Mouse (Mus musculus): ENCODE data around the gene Siah3. TPM values are rescaled to one million over a fixed set of nuclear protein-coding genes. Genes with fewer than 3 reads are reported as not detected.

The Siah3 gene
- polyA plus RNA-seq, 1 experiment: 0.16 TPM

GRCm38 (mm10) chr14:75454716-75455115, 1.1 kb upstream of the Siah3 start:
- Histone ChIP-seq H3K36me3 (ENCODE audit: control insufficient read depth, insufficient read depth, low read length) (no peaks in the 10 kb centered on the region), H3K4me1 (ENCODE audit: control insufficient read depth, insufficient read depth, insufficient read length) (no peaks in the 10 kb centered on the region), H3K27ac (ENCODE audit: insufficient read depth, low read length) (no peak overlapping the region), H3K27me3 (ENCODE audit: control insufficient read depth, insufficient read depth, low read length) (peaks cover 2% of the 10 kb centered on the region; the same call in 1 of the 2 replicates), H3K4me3 (ENCODE audit: extremely low read depth, insufficient read depth, insufficient read length) (no peak overlapping the region)
- TF ChIP-seq CTCF (IDR thresholded peaks at IDR 0.05; ENCODE audit: extremely low read depth, insufficient read depth, insufficient read length, insufficient replicate concordance) (no peak), POLR2A (IDR thresholded peaks at IDR 0.05; ENCODE audit: low read depth, low read length) (no peak)
- no peak for DNase-seq (ENCODE audit: low read depth in 1 of 2, low spot score in 2 of 2)
- WGBS: 24% methylated on average over 4 of the region's 4 CpGs

- H3K27ac ChIP-seq (ENCODE audit: insufficient read depth, low read length): no peak overlapping the region
- DNase-seq (ENCODE audit: low read depth in 1 of 2, low spot score in 2 of 2): no peak
- peaks cover 2% of the 10 kb centered on the region; the same call in 1 of the 2 replicates for H3K27me3 ChIP-seq (ENCODE audit: control insufficient read depth, insufficient read depth, low read length)
- no peak overlapping the region for H3K4me3 ChIP-seq (ENCODE audit: extremely low read depth, insufficient read depth, insufficient read length)
- WGBS: 42% methylated on average over 3 of the region's 3 CpGs
- no peaks in the 10 kb centered on the region for H3K36me3 ChIP-seq (ENCODE audit: control insufficient read depth, insufficient read depth, low read length)
- TF ChIP-seq CTCF (IDR thresholded peaks at IDR 0.05; ENCODE audit: extremely low read depth, insufficient read depth, insufficient read length, insufficient replicate concordance) (no peak), POLR2A (IDR thresholded peaks at IDR 0.05; ENCODE audit: low read depth, low read length) (no peak)
- no peaks in the 10 kb centered on the region for H3K4me1 ChIP-seq (ENCODE audit: control insufficient read depth, insufficient read depth, insufficient read length)
Observed at GRCm38 (mm10) chr14:75455361-75455742, 430 bp upstream of the Siah3 start.

- DNase-seq (ENCODE audit: low read depth in 1 of 2, low spot score in 2 of 2): peak in 1 of 2 experiments; percentile 31
- H3K27me3 ChIP-seq (ENCODE audit: control insufficient read depth, insufficient read depth, low read length): peaks cover 2% of the 10 kb centered on the region; the same call in 1 of the 2 replicates
- H3K4me3 ChIP-seq (ENCODE audit: extremely low read depth, insufficient read depth, insufficient read length): peak overlapping the region; percentile 31; the same call in 1 of the 2 replicates
- WGBS: 8% methylated on average over 13 of the region's 13 CpGs
- no peak for TF ChIP-seq POLR2A (IDR thresholded peaks at IDR 0.05; ENCODE audit: low read depth, low read length)
- peak; percentile 17; the same call in 1 of the 2 replicates for TF ChIP-seq CTCF (IDR thresholded peaks at IDR 0.05; ENCODE audit: extremely low read depth, insufficient read depth, insufficient read length, insufficient replicate concordance)
- H3K4me1 ChIP-seq (ENCODE audit: control insufficient read depth, insufficient read depth, insufficient read length): no peaks in the 10 kb centered on the region
- H3K36me3 ChIP-seq (ENCODE audit: control insufficient read depth, insufficient read depth, low read length): no peaks in the 10 kb centered on the region
- H3K27ac ChIP-seq (ENCODE audit: insufficient read depth, low read length): no peak overlapping the region
Observed at GRCm38 (mm10) chr14:75456489-75457220, 873 bp downstream of the Siah3 start.

- H3K4me1 ChIP-seq (ENCODE audit: control insufficient read depth, insufficient read depth, insufficient read length): no peaks in the 10 kb centered on the region
- no peak overlapping the region for H3K27ac ChIP-seq (ENCODE audit: insufficient read depth, low read length)
- H3K4me3 ChIP-seq (ENCODE audit: extremely low read depth, insufficient read depth, insufficient read length): peak overlapping the region; percentile 31; the same call in 1 of the 2 replicates
- DNase-seq (ENCODE audit: low read depth in 1 of 2, low spot score in 2 of 2): no peak
- 50% methylated on average over 8 of the region's 8 CpGs for WGBS
- peaks cover 2% of the 10 kb centered on the region; the same call in 1 of the 2 replicates for H3K27me3 ChIP-seq (ENCODE audit: control insufficient read depth, insufficient read depth, low read length)
- no peaks in the 10 kb centered on the region for H3K36me3 ChIP-seq (ENCODE audit: control insufficient read depth, insufficient read depth, low read length)
- TF ChIP-seq POLR2A (IDR thresholded peaks at IDR 0.05; ENCODE audit: low read depth, low read length): no peak
Observed at GRCm38 (mm10) chr14:75457221-75457600, 1.4 kb downstream of the Siah3 start.

- 76% methylated on average over 10 of the region's 10 CpGs for WGBS
- Histone ChIP-seq H3K36me3 (ENCODE audit: control insufficient read depth, insufficient read depth, low read length) (no peaks in the 10 kb centered on the region), H3K4me1 (ENCODE audit: control insufficient read depth, insufficient read depth, insufficient read length) (no peaks in the 10 kb centered on the region), H3K27ac (ENCODE audit: insufficient read depth, low read length) (no peak overlapping the region), H3K27me3 (ENCODE audit: control insufficient read depth, insufficient read depth, low read length) (0 out of 2 replicates have a peak, but pooled peaks cover 2% of the 10 kb centered on the region), H3K4me3 (ENCODE audit: extremely low read depth, insufficient read depth, insufficient read length) (no peak overlapping the region)
- DNase-seq (ENCODE audit: low read depth in 1 of 2, low spot score in 2 of 2): no peak
- no peak for TF ChIP-seq CTCF (IDR thresholded peaks at IDR 0.05; ENCODE audit: extremely low read depth, insufficient read depth, insufficient read length, insufficient replicate concordance)
- no peak for TF ChIP-seq POLR2A (IDR thresholded peaks at IDR 0.05; ENCODE audit: low read depth, low read length)
Observed at GRCm38 (mm10) chr14:75459431-75459830, 3.6 kb downstream of the Siah3 start.

GRCm38 (mm10) chr14:75459991-75460390, 4.2 kb downstream of the Siah3 start:
- no peak overlapping the region for H3K4me3 ChIP-seq (ENCODE audit: extremely low read depth, insufficient read depth, insufficient read length)
- no peaks in the 10 kb centered on the region for H3K36me3 ChIP-seq (ENCODE audit: control insufficient read depth, insufficient read depth, low read length)
- H3K27ac ChIP-seq (ENCODE audit: insufficient read depth, low read length): no peak overlapping the region
- DNase-seq (ENCODE audit: low read depth in 1 of 2, low spot score in 2 of 2): no peak
- no peaks in the 10 kb centered on the region for H3K4me1 ChIP-seq (ENCODE audit: control insufficient read depth, insufficient read depth, insufficient read length)
- TF ChIP-seq CTCF (IDR thresholded peaks at IDR 0.05; ENCODE audit: extremely low read depth, insufficient read depth, insufficient read length, insufficient replicate concordance) (no peak), POLR2A (IDR thresholded peaks at IDR 0.05; ENCODE audit: low read depth, low read length) (no peak)
- 54% methylated on average over 3 of the region's 3 CpGs for WGBS
- 0 out of 2 replicates have a peak, but pooled peaks cover 2% of the 10 kb centered on the region for H3K27me3 ChIP-seq (ENCODE audit: control insufficient read depth, insufficient read depth, low read length)

- Histone ChIP-seq H3K4me1 (ENCODE audit: control insufficient read depth, insufficient read depth, insufficient read length) (no peaks in the 10 kb centered on the region), H3K4me3 (ENCODE audit: extremely low read depth, insufficient read depth, insufficient read length) (no peak overlapping the region), H3K36me3 (ENCODE audit: control insufficient read depth, insufficient read depth, low read length) (no peaks in the 10 kb centered on the region), H3K27me3 (ENCODE audit: control insufficient read depth, insufficient read depth, low read length) (0 out of 2 replicates have a peak, but pooled peaks cover 2% of the 10 kb centered on the region), H3K27ac (ENCODE audit: insufficient read depth, low read length) (no peak overlapping the region)
- no peak for DNase-seq (ENCODE audit: low read depth in 1 of 2, low spot score in 2 of 2)
- WGBS: 68% methylated on average over 3 of the region's 3 CpGs
- TF ChIP-seq POLR2A (IDR thresholded peaks at IDR 0.05; ENCODE audit: low read depth, low read length): no peak
- TF ChIP-seq CTCF (IDR thresholded peaks at IDR 0.05; ENCODE audit: extremely low read depth, insufficient read depth, insufficient read length, insufficient replicate concordance): no peak
Observed at GRCm38 (mm10) chr14:75460436-75460835, 4.7 kb downstream of the Siah3 start.

Measured in spleen, adult 2 months (tissue).